Mouse (Mus musculus) cerebellum, postnatal 25 days (tissue): Measurements from ENCODE around the gene Yeats4.
A peak's percentile ranks its signal among the peaks of the same experiment; 100 is the strongest.
"Not testable (repeated sequence)": the region's sequence is repeated elsewhere in the genome, so short reads cannot be mapped to it uniquely, and the experiment has no call there.

Experiments used
- DNase-seq, 2 experiments: peaks; one replicate each; pipeline ENCODE4 v3.0.0; 2021; ENCODE audit warnings: mixed read lengths in 2 of 2

The Yeats4 gene

GRCm38 (mm10) chr10:117224102-117224990, at the start of gene Yeats4:
Yeats4 (minus strand) TSS chr10:117224507.
- peak; percentile 97 to 99 for DNase-seq

- no peak for DNase-seq
These were observed 47.7 kb upstream of the Yeats4 start for GRCm38 (mm10) chr10:117272023-117272422.

GRCm38 (mm10) chr10:117259870-117260269, 35.6 kb upstream of the Yeats4 start:
- no peak for DNase-seq

DNA sequence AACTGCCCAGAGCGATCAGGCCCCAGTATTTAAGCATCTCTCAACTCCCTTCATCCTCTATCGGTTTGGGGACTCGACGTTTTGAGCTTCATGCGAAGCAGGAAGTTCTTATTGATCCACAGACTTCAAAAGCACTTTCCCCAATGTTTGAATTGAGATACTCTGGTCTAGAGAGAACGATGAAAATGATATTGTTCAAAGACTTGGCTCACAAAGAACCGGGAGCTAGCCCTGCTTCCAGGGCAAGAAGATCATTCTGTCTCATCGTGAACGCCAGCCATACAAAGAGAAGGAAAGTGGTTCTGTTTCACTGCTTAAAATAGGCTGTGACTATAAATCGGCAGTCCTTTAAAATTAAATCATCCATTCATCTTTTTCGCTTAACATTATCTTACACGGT, 14.3 kb upstream of the Yeats4 start, which contains the start of gene 9530003J23Rik:
TSS of gene 9530003J23Rik (minus strand) at position 101 of the 400 bp plus-strand sequence.
- DNase-seq: no peak

DNA sequence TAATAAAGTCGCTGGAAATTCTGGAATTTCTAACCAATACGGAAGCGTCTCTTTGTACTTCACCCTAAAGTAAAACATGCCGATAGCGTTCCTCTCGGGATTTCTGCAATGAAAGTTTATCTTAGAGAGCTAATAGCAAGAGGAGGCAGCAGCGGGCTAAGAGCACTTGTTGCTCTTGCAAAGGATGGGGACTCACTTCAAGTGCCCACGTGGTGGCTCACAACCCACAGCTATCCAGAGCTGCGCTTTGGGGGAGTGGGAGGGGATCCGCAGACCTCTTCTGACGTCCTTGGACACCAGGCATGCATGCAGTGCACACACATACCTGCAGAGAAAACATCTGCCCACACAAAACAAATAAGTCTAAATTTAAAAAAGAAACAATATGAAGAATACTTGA, 11.6 kb upstream of the Yeats4 start:
- DNase-seq: no peak

DNA sequence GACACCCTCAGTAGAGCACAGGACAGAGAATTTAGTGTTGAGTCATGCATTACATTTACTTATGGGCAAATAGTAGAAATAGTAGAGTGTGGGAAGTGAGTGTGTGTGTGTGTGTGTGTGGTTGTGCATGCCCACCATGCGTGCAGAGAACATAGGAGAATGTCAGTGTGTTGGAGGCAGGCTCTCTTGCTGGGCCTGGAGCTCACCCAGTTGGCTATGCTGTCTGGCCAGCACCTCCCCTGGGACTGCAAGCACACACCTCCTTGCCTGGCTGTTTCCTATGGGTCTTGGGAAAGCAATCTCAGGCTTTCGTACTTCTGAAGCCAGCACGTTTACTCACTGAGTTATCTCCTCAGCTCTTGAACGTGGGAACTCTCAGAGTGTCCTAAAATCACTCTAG, 10.5 kb upstream of the Yeats4 start:
- DNase-seq: no peak

- DNase-seq: peak; percentile 19 to 21
These were observed 5.5 kb upstream of the Yeats4 start for GRCm38 (mm10) chr10:117229826-117230225.

DNA sequence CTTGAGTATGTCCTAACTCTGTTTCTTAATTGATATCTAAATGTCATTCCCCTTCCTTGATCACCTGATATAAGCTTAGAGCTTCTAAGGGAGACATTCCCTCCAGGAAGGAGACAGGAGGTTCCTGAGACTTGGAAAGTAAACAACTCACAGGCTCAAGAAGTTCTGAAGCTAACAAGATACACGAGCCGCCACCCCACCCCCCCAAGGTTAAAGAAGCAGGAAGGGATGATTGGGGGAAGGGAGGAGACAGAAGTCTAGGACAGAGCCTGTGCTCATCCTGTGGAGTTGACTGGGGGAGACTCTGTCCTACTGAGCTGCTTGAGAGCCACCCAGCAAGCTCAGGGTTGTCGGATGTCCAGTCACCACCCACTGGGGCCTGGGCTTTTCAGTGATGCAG, 1.7 kb upstream of the Yeats4 start:
- DNase-seq: no peak

GRCm38 (mm10) chr10:117225094-117225493, 787 bp upstream of the Yeats4 start:
- peak in 1 of 2 experiments; percentile 23 for DNase-seq

- no peak for DNase-seq
These were observed 577 bp downstream of the Yeats4 start for GRCm38 (mm10) chr10:117223758-117224101.

GRCm38 (mm10) chr10:117222821-117223220, 1.5 kb downstream of the Yeats4 start:
- no peak for DNase-seq

GRCm38 (mm10) chr10:117218351-117218750, 6.0 kb downstream of the Yeats4 start:
- DNase-seq: no peak

DNA sequence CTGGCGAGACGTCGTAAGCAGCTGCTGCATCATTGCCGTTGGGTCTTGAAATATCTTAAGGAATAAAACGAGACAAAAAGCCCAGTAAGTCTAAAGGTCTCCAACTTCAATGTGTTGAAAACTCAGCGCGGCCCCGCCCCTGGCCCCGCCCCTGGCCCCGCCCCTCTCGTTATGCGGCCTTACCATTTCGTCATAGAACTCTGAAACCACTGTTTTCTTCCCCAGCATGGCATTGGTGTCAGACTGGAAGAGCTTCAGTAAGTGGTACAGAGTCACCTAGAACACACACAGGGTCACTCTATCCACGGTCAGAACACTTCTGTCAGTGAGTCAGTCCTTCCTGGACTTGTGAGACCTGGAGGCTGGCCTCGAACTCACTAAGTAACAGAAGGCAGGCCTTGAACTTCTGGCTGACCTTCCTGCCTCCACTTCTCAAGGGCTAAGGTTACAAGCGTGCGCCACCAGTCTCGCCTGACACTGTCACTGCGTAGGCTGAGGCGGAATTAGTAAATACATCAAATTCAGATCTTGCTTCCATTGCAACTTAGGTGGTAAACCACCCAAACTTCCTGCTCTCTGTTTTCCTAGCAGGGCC, 7.0 kb downstream of the Yeats4 start:
- DNase-seq: no peak

GRCm38 (mm10) chr10:117216793-117217192, 7.5 kb downstream of the Yeats4 start:
- peak; percentile 23 to 59 for DNase-seq

GRCm38 (mm10) chr10:117216132-117216495, 8.2 kb downstream of the Yeats4 start:
- DNase-seq: no peak

DNA sequence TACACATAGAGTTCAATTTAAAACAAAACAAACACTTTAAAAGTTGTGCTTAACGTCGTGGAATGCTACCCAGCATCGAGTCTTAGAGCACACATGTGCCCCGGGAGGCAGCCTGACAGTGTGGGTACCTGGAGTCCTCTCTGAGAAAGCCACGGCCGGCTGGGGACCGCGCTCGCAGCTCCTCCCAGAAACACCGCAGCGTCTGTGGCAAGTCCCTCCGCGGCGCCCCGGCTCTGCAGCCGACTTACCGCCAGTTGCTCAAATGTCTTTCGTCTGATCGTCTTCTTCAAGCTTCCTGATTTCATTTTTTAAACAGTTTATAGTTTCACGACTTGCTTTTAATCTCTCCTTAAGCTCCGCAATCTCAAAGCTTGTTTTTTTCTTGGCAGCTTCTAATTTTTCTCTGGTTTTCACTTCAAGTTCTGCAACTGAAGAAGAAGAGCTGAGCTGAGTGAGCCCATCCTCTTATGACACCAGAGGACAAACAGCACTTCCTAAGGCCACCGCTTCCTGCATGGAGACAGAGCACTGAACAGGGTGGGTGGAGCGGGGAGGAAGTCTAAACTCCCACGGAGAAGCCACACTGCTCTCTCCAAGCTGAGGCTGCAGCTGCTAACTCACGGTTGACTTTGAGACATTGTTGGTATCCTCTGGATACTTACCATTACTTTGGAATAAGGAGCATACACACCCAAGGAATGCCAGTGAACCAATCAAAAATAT, 8.7 kb downstream of the Yeats4 start:
- DNase-seq: no peak

DNA sequence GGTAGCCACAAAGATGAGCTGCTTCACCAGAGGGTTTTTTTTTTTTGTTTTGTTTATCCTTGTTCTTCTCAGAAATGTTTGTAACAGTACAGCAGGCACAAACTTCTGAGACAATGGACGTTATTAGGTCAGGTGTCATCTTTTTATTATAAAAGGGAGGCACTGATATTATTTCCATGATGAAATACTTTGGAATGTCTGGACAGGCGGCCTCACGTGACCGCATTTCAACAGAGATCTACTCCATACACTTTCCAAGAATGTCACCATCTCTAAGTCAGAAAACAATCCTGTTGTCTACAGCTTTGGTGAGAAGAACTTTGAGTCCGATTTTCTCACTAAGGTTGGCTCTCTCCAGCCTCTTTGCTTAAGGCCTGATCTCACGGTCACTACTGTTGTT, 13.3 kb downstream of the Yeats4 start:
- DNase-seq: no peak

- peak; percentile 13 to 48 for DNase-seq
These were observed 14.8 kb downstream of the Yeats4 start for GRCm38 (mm10) chr10:117209469-117209938.

DNA sequence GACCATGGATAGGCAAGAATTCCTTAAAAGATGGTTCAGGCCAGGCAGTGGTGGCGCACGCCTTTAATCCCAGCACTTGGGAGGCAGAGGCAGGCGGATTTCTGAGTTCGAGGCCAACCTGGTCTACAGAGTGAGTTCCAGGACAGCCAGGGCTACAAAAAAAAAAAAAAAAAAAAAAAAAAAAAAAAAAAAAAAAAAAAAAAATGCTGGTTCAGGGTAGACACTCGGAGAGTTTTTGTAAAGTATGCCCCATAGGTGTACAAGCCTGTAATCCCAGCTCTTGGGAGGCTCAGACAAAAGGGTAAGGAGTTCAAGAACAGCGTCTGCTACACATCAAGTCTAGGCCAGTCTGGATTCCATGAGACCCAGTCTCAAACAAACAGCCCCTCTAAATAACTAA, 15.5 kb downstream of the Yeats4 start:
- not testable (repeated sequence) for DNase-seq

- no peak for DNase-seq
These were observed 16.1 kb downstream of the Yeats4 start for GRCm38 (mm10) chr10:117208221-117208620.

DNA sequence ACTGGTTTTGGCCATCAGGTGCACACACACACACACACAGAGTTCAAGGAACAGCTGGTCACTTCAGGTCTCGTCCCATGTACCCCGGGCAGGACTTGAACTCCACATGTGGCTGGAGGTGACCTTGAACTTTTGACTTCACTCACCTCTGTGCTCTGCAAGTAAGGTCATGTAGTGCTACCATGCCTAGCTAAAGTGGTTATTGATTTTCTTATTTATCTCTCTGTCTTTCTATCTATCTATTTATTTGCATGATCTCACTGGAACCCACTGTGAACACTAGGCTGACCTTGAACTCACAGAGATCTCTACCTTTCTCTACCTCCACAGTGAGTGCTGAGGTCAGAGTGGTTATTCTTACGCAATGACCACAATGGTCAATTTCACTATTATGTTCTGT, 18.2 kb downstream of the Yeats4 start:
- DNase-seq: no peak

DNA sequence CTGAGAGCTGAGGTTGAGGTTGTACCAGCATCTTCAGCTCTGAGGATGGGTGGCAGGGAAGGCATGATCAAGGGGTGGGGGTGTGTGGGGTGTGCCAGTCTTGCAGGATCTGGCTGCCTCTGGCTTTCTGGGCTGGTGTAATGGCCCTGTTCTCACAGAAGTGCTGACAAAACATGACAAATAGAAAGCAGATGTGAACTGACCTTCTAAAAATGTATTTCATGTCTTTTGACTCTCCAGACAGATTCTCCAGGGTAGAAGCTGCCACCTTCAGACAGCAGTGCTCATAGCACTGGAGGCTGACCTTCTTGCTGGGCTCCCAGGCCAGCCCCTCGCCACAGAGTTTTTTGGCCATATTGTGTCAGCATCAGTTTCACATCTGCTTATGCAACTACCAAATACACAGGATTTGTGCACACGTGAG, 20.7 kb downstream of the Yeats4 start:
- no peak for DNase-seq

GRCm38 (mm10) chr10:117202981-117203557, 21.2 kb downstream of the Yeats4 start:
- no peak for DNase-seq
